Mouse (Mus musculus): ENCODE measurements around the gene Cat. TPM values are rescaled to one million over a fixed set of nuclear protein-coding genes. Genes with fewer than 3 reads are reported as not detected.

The Cat gene
- polyA plus RNA-seq, 1 experiment, result 103 TPM

- TF ChIP-seq CTCF (IDR thresholded peaks at IDR 0.05; ENCODE audit: low read depth, low read length) (no peak), POLR2A (IDR thresholded peaks at IDR 0.05; ENCODE audit: insufficient read depth, low read length) (no peak), EP300 (IDR thresholded peaks at IDR 0.05; ENCODE audit: insufficient read depth, low read depth, low read length) (no peak)
- Histone ChIP-seq H3K4me3 (ENCODE audit: low read depth, low read length) (no peak overlapping the region), H3K27ac (ENCODE audit: insufficient read depth, low read length) (no peak overlapping the region), H3K9me3 (replicated peaks; ENCODE audit: control insufficient read depth, insufficient read depth, low read length, poor library complexity, severe bottlenecking) (no peaks in the 10 kb centered on the region), H3K4me1 (ENCODE audit: control insufficient read depth, insufficient read depth, low read length) (no peaks in the 10 kb centered on the region), H3K27me3 (ENCODE audit: control insufficient read depth, insufficient read depth, low read length, poor library complexity, severe bottlenecking) (no peaks in the 10 kb centered on the region), H3K36me3 (ENCODE audit: control insufficient read depth, insufficient read depth, low read length, poor library complexity, severe bottlenecking) (no peaks in the 10 kb centered on the region), H3K9ac (ENCODE audit: low read depth, poor library complexity, severe bottlenecking) (no peak overlapping the region)
Measured at GRCm38 (mm10) chr2:103446326-103446725, 38.6 kb downstream of the Cat start.

GRCm38 (mm10) chr2:103445776-103446175 is 39.2 kb downstream of the Cat start:
- TF ChIP-seq CTCF (IDR thresholded peaks at IDR 0.05; ENCODE audit: low read depth, low read length) (peak; percentile 29), POLR2A (IDR thresholded peaks at IDR 0.05; ENCODE audit: insufficient read depth, low read length) (no peak), EP300 (IDR thresholded peaks at IDR 0.05; ENCODE audit: insufficient read depth, low read depth, low read length) (no peak)
- H3K27ac ChIP-seq (ENCODE audit: insufficient read depth, low read length), result no peak overlapping the region
- no peak overlapping the region for H3K9ac ChIP-seq (ENCODE audit: low read depth, poor library complexity, severe bottlenecking)
- no peaks in the 10 kb centered on the region for H3K27me3 ChIP-seq (ENCODE audit: control insufficient read depth, insufficient read depth, low read length, poor library complexity, severe bottlenecking)
- H3K9me3 ChIP-seq (replicated peaks; ENCODE audit: control insufficient read depth, insufficient read depth, low read length, poor library complexity, severe bottlenecking), result no peaks in the 10 kb centered on the region
- no peak overlapping the region for H3K4me3 ChIP-seq (ENCODE audit: low read depth, low read length)
- H3K4me1 ChIP-seq (ENCODE audit: control insufficient read depth, insufficient read depth, low read length), result no peaks in the 10 kb centered on the region
- no peaks in the 10 kb centered on the region for H3K36me3 ChIP-seq (ENCODE audit: control insufficient read depth, insufficient read depth, low read length, poor library complexity, severe bottlenecking)

GRCm38 (mm10) chr2:103439710-103440109 is 45.2 kb downstream of the Cat start:
- Histone ChIP-seq H3K4me1 (ENCODE audit: control insufficient read depth, insufficient read depth, low read length) (no peaks in the 10 kb centered on the region), H3K4me3 (ENCODE audit: low read depth, low read length) (no peak overlapping the region), H3K27me3 (ENCODE audit: control insufficient read depth, insufficient read depth, low read length, poor library complexity, severe bottlenecking) (no peaks in the 10 kb centered on the region), H3K36me3 (ENCODE audit: control insufficient read depth, insufficient read depth, low read length, poor library complexity, severe bottlenecking) (no peaks in the 10 kb centered on the region), H3K27ac (ENCODE audit: insufficient read depth, low read length) (no peak overlapping the region), H3K9ac (ENCODE audit: low read depth, poor library complexity, severe bottlenecking) (no peak overlapping the region), H3K9me3 (replicated peaks; ENCODE audit: control insufficient read depth, insufficient read depth, low read length, poor library complexity, severe bottlenecking) (no peaks in the 10 kb centered on the region)
- TF ChIP-seq CTCF (IDR thresholded peaks at IDR 0.05; ENCODE audit: low read depth, low read length), result peak; percentile 75
- TF ChIP-seq EP300 (IDR thresholded peaks at IDR 0.05; ENCODE audit: insufficient read depth, low read depth, low read length), result no peak

GRCm38 (mm10) chr2:103439071-103439622 is 45.8 kb downstream of the Cat start:
- Histone ChIP-seq H3K9ac (ENCODE audit: low read depth, poor library complexity, severe bottlenecking) (no peak overlapping the region), H3K27ac (ENCODE audit: insufficient read depth, low read length) (no peak overlapping the region), H3K9me3 (replicated peaks; ENCODE audit: control insufficient read depth, insufficient read depth, low read length, poor library complexity, severe bottlenecking) (no peaks in the 10 kb centered on the region), H3K27me3 (ENCODE audit: control insufficient read depth, insufficient read depth, low read length, poor library complexity, severe bottlenecking) (no peaks in the 10 kb centered on the region), H3K4me1 (ENCODE audit: control insufficient read depth, insufficient read depth, low read length) (no peaks in the 10 kb centered on the region), H3K4me3 (ENCODE audit: low read depth, low read length) (no peak overlapping the region), H3K36me3 (ENCODE audit: control insufficient read depth, insufficient read depth, low read length, poor library complexity, severe bottlenecking) (no peaks in the 10 kb centered on the region)
- no peak for TF ChIP-seq EP300 (IDR thresholded peaks at IDR 0.05; ENCODE audit: insufficient read depth, low read depth, low read length)
- no peak for TF ChIP-seq POLR2A (IDR thresholded peaks at IDR 0.05; ENCODE audit: insufficient read depth, low read length)
- TF ChIP-seq CTCF (IDR thresholded peaks at IDR 0.05; ENCODE audit: low read depth, low read length), result no peak

GRCm38 (mm10) chr2:103436534-103436933 is 48.4 kb downstream of the Cat start:
- no peak overlapping the region for H3K4me3 ChIP-seq (ENCODE audit: low read depth, low read length)
- no peak overlapping the region for H3K9ac ChIP-seq (ENCODE audit: low read depth, poor library complexity, severe bottlenecking)
- TF ChIP-seq CTCF (IDR thresholded peaks at IDR 0.05; ENCODE audit: low read depth, low read length), result no peak
- no peak for TF ChIP-seq EP300 (IDR thresholded peaks at IDR 0.05; ENCODE audit: insufficient read depth, low read depth, low read length)
- TF ChIP-seq POLR2A (IDR thresholded peaks at IDR 0.05; ENCODE audit: insufficient read depth, low read length), result no peak
- no peaks in the 10 kb centered on the region for H3K36me3 ChIP-seq (ENCODE audit: control insufficient read depth, insufficient read depth, low read length, poor library complexity, severe bottlenecking)
- no peaks in the 10 kb centered on the region for H3K9me3 ChIP-seq (replicated peaks; ENCODE audit: control insufficient read depth, insufficient read depth, low read length, poor library complexity, severe bottlenecking)
- H3K27me3 ChIP-seq (ENCODE audit: control insufficient read depth, insufficient read depth, low read length, poor library complexity, severe bottlenecking), result no peaks in the 10 kb centered on the region
- no peak overlapping the region for H3K27ac ChIP-seq (ENCODE audit: insufficient read depth, low read length)
- no peaks in the 10 kb centered on the region for H3K4me1 ChIP-seq (ENCODE audit: control insufficient read depth, insufficient read depth, low read length)

GRCm38 (mm10) chr2:103435110-103435509 is 49.9 kb downstream of the Cat start:
- H3K9me3 ChIP-seq (replicated peaks; ENCODE audit: control insufficient read depth, insufficient read depth, low read length, poor library complexity, severe bottlenecking), result no peaks in the 10 kb centered on the region
- H3K4me3 ChIP-seq (ENCODE audit: low read depth, low read length), result no peak overlapping the region
- H3K4me1 ChIP-seq (ENCODE audit: control insufficient read depth, insufficient read depth, low read length), result no peaks in the 10 kb centered on the region
- TF ChIP-seq CTCF (IDR thresholded peaks at IDR 0.05; ENCODE audit: low read depth, low read length), result no peak
- no peak overlapping the region for H3K27ac ChIP-seq (ENCODE audit: insufficient read depth, low read length)
- no peaks in the 10 kb centered on the region for H3K36me3 ChIP-seq (ENCODE audit: control insufficient read depth, insufficient read depth, low read length, poor library complexity, severe bottlenecking)
- H3K27me3 ChIP-seq (ENCODE audit: control insufficient read depth, insufficient read depth, low read length, poor library complexity, severe bottlenecking), result no peaks in the 10 kb centered on the region
- H3K9ac ChIP-seq (ENCODE audit: low read depth, poor library complexity, severe bottlenecking), result no peak overlapping the region

Measured in ES-Bruce4 (cell line).